Mouse (Mus musculus) ovary, postnatal 10 days (tissue): ENCODE data around the gene Mylk.

Source experiments
- DNase-seq: peaks from one replicate; pipeline ENCODE4 v3.0.0; 2022; ENCODE audit warnings: low spot score

Gene Mylk

DNA sequence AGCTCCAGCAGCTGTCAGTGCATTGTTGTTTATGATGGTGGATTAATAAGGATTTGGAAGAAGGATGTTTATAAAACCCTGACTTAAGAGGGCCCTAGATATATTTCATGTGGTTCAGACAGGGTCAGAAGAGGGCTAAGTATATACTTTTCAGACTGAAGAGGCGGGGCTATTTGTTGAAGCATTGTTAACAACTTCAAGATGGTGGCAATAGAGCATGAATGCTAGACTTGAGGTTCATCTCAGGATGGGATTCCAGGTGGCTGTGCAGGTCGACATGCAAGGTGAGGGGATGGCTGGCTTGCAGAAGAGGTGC lies 240.0 kb downstream of the Mylk start:
- DNase-seq: no peak

GRCm38 (mm10) chr16:34986211-34986825 lies 241.3 kb downstream of the Mylk start:
- no peak for DNase-seq

DNA sequence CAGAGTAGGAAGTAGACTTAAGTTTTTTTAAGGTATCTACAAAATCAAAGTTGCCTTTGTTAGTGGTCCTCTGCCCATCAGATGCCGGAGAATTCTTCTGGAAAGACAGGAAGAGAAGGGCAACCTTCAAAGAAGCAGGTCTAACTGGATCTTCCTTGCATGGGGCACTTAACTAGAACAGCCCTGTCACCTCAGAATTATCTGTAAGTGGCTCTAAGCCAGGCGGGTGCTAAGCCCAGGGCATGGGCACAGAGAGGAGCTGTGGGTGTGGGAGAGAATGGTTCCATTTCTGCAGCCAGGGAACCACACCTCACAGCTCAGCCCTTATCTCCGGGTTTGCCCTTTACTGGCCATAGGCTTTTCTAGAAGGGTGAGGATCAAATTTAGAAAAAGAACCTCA lies 246.4 kb downstream of the Mylk start:
- no peak for DNase-seq

DNA sequence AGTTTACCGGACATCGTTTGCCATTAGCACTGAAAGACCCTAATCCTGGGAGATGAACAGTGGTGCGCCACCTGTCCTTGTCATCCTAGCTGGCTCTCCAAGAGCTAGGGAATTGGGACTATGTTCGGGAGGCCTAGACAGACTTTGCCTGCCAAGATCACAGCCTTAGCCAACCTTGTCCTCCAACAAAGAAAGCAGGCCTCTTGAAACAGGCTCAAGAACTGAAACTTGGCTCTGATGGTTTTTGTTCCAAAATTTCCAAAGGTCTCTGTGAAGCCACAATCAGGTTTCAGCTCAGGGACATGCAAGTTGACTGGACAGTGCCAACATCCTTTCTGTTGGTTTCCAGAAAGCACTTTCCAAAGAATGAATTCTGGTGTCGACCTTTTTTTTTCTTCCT lies 247.8 kb downstream of the Mylk start:
- no peak for DNase-seq

- no peak for DNase-seq
Observed at GRCm38 (mm10) chr16:34993694-34994330, 248.8 kb downstream of the Mylk start.

DNA sequence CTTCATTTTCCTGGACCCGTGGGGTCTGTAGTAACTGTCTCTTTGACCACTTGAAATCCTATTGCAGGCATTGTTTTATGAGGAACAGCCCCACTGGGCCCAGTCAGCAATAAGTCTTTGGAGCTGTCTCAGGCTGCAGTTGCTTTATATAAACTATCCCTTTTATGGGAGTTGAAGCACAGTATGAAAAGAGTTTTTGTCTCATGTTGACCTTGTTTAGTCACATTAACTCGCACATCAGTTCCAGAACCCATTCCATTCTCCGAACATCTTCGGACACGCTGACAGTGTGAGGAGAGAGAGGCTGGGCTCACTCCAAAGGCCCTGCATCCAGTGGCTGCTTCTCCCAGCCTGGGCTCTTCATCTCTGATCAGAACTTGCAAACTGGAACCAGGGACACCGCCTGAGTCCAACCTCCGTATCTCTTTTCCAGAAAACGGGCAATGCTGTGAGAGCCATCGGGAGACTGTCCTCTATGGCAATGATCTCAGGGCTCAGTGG lies 249.7 kb downstream of the Mylk start:
- no peak for DNase-seq

DNA sequence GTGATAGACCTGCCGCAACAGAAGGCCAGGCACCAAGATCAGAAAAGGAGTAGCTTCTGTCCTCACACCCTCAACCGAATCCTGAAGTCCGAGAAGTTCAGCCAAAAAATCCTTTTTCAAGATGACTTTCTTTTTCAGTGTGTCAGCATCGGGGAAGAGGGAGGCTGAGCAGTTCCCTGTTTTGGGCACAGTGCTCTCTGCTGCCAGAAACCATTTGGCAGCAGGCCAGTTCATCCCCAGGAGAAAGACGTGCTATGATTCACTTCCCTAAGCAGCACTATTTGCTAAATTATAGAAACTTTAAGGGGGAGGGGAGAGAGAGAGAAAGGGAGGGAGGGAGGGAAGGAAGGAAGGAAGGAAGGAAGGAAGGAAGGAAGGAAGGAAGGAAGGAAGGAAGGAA lies 251.1 kb downstream of the Mylk start:
- no peak for DNase-seq

DNA sequence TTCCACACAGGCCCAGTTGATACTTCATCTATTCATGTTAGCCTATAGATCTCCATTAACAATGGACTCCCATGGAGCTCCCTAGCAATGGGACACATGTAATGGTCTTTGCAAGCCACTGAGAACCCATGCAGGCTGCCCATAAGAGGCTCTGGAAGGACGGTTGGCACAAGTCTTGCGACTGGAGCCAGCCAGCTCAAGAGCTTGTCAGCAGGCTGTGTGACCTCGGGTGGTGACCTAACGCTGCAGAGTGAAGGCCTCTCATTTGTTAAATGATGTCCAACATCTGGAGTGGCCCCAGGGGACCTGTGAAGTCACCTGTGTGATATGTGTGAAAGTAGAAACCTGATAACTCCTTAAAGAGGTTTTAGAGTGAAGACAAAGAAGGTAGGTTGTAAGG lies 252.0 kb downstream of the Mylk start:
- DNase-seq: no peak

- no peak for DNase-seq
Observed at GRCm38 (mm10) chr16:34997576-34997975, 252.6 kb downstream of the Mylk start.

DNA sequence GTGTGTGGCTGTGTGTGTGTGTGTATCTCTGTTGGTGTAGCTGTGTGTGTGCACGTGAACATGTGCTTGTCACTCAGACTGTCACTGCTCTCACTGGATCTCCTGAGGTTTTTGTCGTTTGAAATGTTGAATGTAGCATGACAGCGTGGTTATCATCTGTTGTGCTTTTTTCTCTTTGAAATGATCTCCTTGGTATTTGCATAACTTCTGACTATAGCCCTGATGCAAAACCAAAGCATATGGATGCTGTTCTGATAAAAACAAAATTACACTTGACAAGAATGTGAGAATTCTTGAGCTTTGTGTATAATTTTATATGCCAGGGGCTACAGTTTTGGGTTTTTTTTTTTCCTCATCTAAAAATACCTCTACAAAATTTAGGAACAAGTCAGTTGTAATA lies 254.0 kb downstream of the Mylk start:
- DNase-seq: no peak

- no peak for DNase-seq
Observed at GRCm38 (mm10) chr16:34999986-35000385, 255.0 kb downstream of the Mylk start.

DNA sequence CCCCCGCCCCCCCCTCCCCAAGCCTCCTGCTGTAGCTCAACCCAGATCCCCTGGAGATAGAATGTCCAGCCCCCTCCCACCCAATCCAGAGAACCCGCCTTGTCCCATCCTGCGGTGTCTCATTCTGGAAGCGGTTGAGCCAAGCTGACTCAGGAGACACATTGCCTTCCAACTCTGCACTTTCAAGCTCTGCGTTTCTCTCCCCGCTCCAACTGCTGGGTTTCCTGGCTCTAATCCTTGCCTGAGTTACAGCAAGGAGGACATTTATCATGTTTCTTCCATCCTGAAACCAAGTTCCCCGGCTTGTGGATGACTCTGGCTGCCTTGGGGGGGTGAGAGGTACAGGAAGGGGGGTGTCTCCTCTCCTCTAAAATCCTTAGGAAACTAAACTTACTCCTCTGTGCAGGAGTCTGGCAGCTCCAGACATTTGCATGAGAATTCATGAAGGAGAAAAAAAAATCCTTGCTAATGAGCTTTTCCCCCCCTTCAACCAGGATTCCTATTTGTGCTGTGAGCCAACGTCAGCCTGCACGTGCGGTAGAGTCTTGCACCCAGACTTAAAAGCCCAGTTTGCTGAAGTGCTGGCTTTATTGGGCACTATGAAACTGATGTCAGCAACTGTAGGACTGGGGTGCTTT lies 256.0 kb downstream of the Mylk start:
- DNase-seq: no peak

DNA sequence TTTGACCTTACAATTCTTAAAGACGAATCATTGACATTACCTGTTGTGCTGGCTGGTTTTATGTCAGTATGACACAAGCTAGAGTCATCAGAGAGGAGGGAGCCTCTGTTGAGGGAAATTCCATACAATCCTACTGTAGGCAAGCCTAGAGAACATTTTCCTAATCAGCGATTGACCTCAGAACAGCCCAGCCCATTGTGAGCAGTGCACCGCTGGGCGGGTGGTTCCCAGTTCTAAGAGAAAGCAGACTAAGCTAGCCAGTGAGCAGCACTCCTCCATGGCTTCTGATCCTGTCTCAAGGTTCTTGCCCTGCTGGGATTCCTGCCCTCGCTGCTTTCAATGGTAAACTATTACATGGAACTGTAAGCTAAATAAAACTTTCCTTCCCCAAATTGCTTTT lies 259.3 kb downstream of the Mylk start:
- no peak for DNase-seq

- no peak for DNase-seq
Observed at GRCm38 (mm10) chr16:35004756-35005155, 259.7 kb downstream of the Mylk start.

GRCm38 (mm10) chr16:35006251-35006650 lies 261.2 kb downstream of the Mylk start:
- DNase-seq: no peak

DNA sequence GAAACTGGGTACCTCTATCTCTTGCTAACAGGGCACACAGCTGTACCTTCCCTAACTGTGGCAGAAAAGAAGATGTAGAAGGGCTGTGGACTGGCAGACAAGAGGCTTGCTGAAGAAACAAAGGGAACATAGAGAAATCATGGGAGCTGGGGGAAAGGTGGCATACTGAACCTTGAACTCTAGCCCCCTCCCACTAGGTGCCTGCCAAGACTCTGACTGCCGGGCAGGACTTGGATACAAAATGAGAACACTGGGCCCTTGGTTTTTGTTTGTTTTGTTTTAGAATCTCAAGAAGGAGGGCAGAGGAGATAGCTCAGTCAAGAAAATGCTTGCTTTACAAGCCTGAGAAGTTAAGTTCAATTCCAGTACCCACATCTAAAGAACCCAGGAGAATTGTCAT lies 262.4 kb downstream of the Mylk start:
- DNase-seq: no peak

DNA sequence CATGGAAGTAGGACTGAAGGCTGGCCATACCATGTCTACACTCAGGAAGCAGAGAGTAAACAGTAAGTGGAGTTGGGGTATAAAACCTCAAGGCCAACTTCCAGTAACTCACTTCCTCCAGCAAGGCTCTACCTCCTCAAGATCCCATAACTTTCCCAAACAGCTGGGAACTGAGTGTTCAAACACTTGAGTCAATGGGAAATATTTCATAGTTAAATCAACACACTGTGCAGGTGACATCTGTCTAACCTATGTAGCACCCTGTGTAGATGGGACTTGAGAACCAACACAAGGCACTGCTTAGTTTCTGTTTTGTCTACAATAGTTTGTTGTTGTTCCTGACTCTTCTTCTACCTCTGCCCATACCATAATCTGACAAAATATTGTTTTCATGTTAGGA lies 263.4 kb downstream of the Mylk start:
- DNase-seq: no peak

DNA sequence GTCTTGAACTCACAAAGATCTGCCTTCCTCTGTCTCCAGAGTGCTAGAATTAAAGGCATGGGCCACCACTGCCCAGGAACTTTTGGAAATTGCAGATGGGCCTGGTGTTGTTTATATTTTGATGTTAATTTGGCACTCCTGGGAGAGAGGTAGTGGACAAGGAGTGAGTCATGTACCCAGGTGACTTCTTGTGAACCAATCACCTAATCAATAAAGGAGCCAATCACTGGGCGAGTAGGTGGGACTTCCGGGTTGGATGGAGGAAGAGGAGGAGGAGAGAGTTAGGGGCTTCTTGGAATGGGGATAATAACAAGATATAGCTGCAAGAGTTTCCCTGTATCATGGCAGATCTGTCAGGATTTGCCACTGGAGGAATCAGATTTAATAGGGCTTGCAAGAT lies 268.5 kb downstream of the Mylk start:
- no peak for DNase-seq

- no peak for DNase-seq
Observed at GRCm38 (mm10) chr16:35016491-35016890, 271.5 kb downstream of the Mylk start.

DNA sequence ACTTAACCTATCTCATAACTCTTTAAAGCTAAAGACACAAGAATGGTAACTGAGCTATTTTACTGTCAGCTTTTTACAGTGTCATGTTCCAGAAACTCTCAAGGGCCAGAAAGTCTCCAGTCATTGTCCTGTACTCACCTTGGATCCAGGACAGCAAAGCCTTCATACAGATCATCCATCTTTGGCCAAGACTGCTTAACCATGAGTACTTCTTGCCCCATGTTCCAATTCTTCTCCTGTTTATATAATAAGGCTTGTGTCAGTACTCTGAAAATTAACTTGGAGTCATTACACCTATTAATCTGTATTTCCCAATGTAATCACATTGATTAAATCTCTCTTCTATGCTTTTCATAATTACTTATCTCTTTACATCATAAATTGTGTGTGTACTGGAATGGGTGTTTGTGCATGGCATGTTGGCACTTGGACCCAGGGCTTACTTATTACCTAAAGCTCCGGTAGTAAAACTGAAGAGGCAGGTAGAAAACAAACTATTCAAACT lies 273.5 kb downstream of the Mylk start:
- DNase-seq: no peak

DNA sequence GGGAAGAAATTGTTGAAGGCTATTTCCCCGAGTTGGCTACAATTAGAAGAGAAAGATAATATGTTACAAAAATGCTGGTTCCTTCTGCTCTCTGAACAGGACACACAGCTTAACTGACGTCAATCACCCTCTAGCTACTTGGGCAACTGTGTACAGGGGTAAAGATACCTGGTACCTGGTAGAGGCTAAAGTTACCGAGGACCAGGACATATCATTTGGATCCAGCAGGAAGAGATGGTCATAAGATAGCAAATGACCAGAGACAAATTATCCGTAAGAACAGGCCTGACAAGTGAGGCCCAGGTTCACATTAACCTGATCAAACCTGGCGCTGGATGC lies 276.9 kb downstream of the Mylk start:
- DNase-seq: no peak

GRCm38 (mm10) chr16:35022242-35023137 lies 277.5 kb downstream of the Mylk start, which contains the start of gene Hacd2:
Hacd2 (plus strand) TSS chr16:35022428.
- DNase-seq: peak; percentile 89
